Mouse (Mus musculus) testis, adult 2 months (tissue): ENCODE results near the gene Rcl1.

ENCODE experiments used
- CTCF ChIP-seq: fragments of 200-500 bp; IDR thresholded peaks from 2 replicates; pipeline ENCODE4 v1.5.1; 2012; ENCODE audit warnings: low read depth, mild to moderate bottlenecking, inconsistent platforms, low read length, moderate library complexity; ENCODE audit not compliant: control insufficient read depth, insufficient read depth, insufficient replicate concordance
- POLR2A ChIP-seq: fragments of 200-500 bp; IDR thresholded peaks from 2 replicates; pipeline ENCODE4 v1.6.1; 2012; ENCODE audit warnings: low read depth, mild to moderate bottlenecking, inconsistent platforms, low read length, moderate library complexity; ENCODE audit not compliant: control insufficient read depth

DNA sequence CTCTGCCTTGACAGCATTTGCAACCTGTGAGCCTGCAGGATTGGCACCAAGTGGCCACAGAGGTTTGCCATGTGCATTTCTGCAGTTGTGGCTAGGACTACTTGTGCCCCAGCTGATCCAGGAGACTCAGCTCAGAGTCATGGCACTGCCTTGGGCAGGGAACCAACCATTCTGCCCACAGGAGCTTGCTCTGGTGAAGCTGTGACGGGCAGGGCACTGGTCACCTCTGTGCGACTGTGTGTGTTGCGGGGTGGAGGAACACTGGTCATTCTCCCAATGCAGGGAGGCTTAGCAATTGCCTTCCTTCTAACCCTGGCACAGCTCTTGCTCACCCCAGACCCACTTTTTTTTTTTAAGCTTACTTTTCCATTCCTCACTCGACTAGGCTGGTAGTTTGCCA lies 45.7 kb upstream of the Rcl1 start:
- no peak for TF ChIP-seq CTCF
- no peak for TF ChIP-seq POLR2A
